Mouse (Mus musculus) liver, postnatal 0 days (tissue): ENCODE data around the gene Slc9a5. TPM values are rescaled to one million over a fixed set of nuclear protein-coding genes. Genes with fewer than 3 reads are reported as not detected.

Experiments used
- ATAC-seq: fragments of 200-750 bp; cut with Nextera tagmentation; 2 replicates; pipeline ENCODE4 v1.8.0; 2017; ENCODE audit warnings: mild to moderate bottlenecking, moderate library complexity
- DNase-seq: peaks from one replicate; pipeline ENCODE4 v3.0.0-alpha.2; 2016
- H3K27ac ChIP-seq: fragments of 300-500 bp; sonication (generic); 2 replicates; pipeline ENCODE4 v1.5.1; 2014; ENCODE audit warnings: antibody characterized with exemption, moderate library complexity, mild to moderate bottlenecking, low read depth
- H3K27me3 ChIP-seq: fragments of 300-500 bp; sonication (generic); 2 replicates; pipeline ENCODE4 v1.6.1; 2014; ENCODE audit warnings: low read length, control low read depth, mixed read lengths; ENCODE audit not compliant: insufficient read depth
- H3K36me3 ChIP-seq: fragments of 300-500 bp; sonication (generic); replicated peaks from 2 replicates; pipeline ENCODE4 v1.6.1; 2014; ENCODE audit warnings: mild to moderate bottlenecking, control low read depth, low read length, moderate library complexity, mixed read lengths; ENCODE audit not compliant: insufficient read depth
- H3K4me1 ChIP-seq: fragments of 300-500 bp; sonication (generic); 2 replicates; pipeline ENCODE4 v1.6.1; 2014; ENCODE audit warnings: antibody characterized with exemption, mild to moderate bottlenecking, control low read depth; ENCODE audit not compliant: insufficient read depth
- H3K4me2 ChIP-seq: fragments of 300-500 bp; sonication (generic); 2 replicates; pipeline ENCODE4 v1.6.1; 2014; ENCODE audit warnings: low read depth, mild to moderate bottlenecking, low read length, moderate library complexity, mixed read lengths
- H3K4me3 ChIP-seq: fragments of 300-500 bp; sonication (generic); 2 replicates; pipeline ENCODE4 v1.5.1; 2014; ENCODE audit warnings: low read depth, low read length
- H3K9ac ChIP-seq: fragments of 300-500 bp; sonication (generic); replicated peaks from 2 replicates; pipeline ENCODE4 v1.6.1; 2014; ENCODE audit warnings: mild to moderate bottlenecking, moderate library complexity
- H3K9me3 ChIP-seq: fragments of 300-500 bp; sonication (generic); 2 replicates; pipeline ENCODE4 v1.6.1; 2016; ENCODE audit warnings: mild to moderate bottlenecking, control low read depth, low read length, mixed read lengths
- CTCF ChIP-seq: sonication (generic); IDR thresholded peaks from 2 replicates; pipeline ENCODE4 v1.5.1; 2016; ENCODE audit warnings: antibody characterized with exemption, low read depth
- EP300 ChIP-seq: IDR thresholded peaks from 2 replicates; pipeline ENCODE4 v1.6.1; 2016; ENCODE audit warnings: antibody characterized with exemption, low read depth, mild to moderate bottlenecking
- WGBS: fragments of 180-500 bp; shearing (Covaris S2); extraction: QIAGEN DNeasy Blood & Tissue Kit; methylation state at CpG from one replicate; pipeline ENCODE4 v1.1.7; 2014; ENCODE audit not compliant: insufficient replicate concordance; 5-methylcytosine and 5-hydroxymethylcytosine counted together
- polyA plus RNA-seq: library from polyadenylated mRNA; unstranded; fragments of >200 nt; fragmentation: Nextera tagmentation; extraction: Ambion mirVana; gene quantifications from 2 replicates; pipeline ENCODE4 v1.2.1, GENCODE M21; 2015

Gene Slc9a5
- 0.09 and 0.16 TPM in 2 replicates for polyA plus RNA-seq

GRCm38 (mm10) chr8:105348450-105349095 lies at the start of gene Slc9a5:
Slc9a5 (plus strand) TSS chr8:105348843.
- Histone ChIP-seq H3K27me3 (peaks cover 43% of the 10 kb centered on the region), H3K9me3 (no peaks in the 10 kb centered on the region), H3K4me1 (peaks cover 39% of the 10 kb centered on the region), H3K36me3 (no peaks in the 10 kb centered on the region), H3K9ac (peak within 1 kb of the TSS; percentile 59), H3K27ac (peak within 1 kb of the TSS; percentile 41), H3K4me3 (peak within 1 kb of the TSS; percentile 63), H3K4me2 (peak within 1 kb of the TSS; percentile 83)
- TF ChIP-seq EP300 (no peak), CTCF (peak; percentile 20; the same call in 1 of the 2 replicates)
- peak; percentile 45 for DNase-seq
- no peak for ATAC-seq
- under 1% methylated on average over 34 of the region's 34 CpGs for WGBS

- DNase-seq = peak; percentile 83
- H3K9me3 ChIP-seq = no peaks in the 10 kb centered on the region
- peak overlapping the region; percentile 90 for H3K4me2 ChIP-seq
- 56% methylated on average over 8 of the region's 8 CpGs for WGBS
- H3K4me3 ChIP-seq = peak overlapping the region; percentile 94
- H3K9ac ChIP-seq = peak overlapping the region; percentile 61
- TF ChIP-seq EP300 (peak; percentile 93), CTCF (no peak)
- peak; percentile 86 for ATAC-seq
- H3K4me1 ChIP-seq = peaks cover 59% of the 10 kb centered on the region
- peak overlapping the region; percentile 84 for H3K27ac ChIP-seq
- no peaks in the 10 kb centered on the region for H3K27me3 ChIP-seq
- H3K36me3 ChIP-seq = peaks cover 60% of the 10 kb centered on the region
These were observed 48.7 kb upstream of the Slc9a5 start for GRCm38 (mm10) chr8:105299962-105300361.

GRCm38 (mm10) chr8:105303396-105303795 lies 45.2 kb upstream of the Slc9a5 start:
- TF ChIP-seq CTCF (no peak), EP300 (0 out of 2 replicates have a peak, but pooled peaks have one; percentile 28)
- H3K36me3 ChIP-seq = peaks cover 78% of the 10 kb centered on the region
- no peak overlapping the region for H3K9ac ChIP-seq
- ATAC-seq = no peak
- H3K4me2 ChIP-seq = no peak overlapping the region
- no peaks in the 10 kb centered on the region for H3K9me3 ChIP-seq
- H3K27me3 ChIP-seq = no peaks in the 10 kb centered on the region
- H3K4me3 ChIP-seq = no peak overlapping the region
- WGBS = 63% methylated on average over 8 of the region's 8 CpGs
- peaks cover 45% of the 10 kb centered on the region for H3K4me1 ChIP-seq
- DNase-seq = no peak
- H3K27ac ChIP-seq = no peak overlapping the region

- no peaks in the 10 kb centered on the region for H3K27me3 ChIP-seq
- no peak overlapping the region for H3K4me2 ChIP-seq
- H3K9ac ChIP-seq = no peak overlapping the region
- H3K27ac ChIP-seq = no peak overlapping the region
- whole genome bisulfite sequencing = 76% methylated on average over 9 of the region's 9 CpGs
- peaks cover 40% of the 10 kb centered on the region for H3K4me1 ChIP-seq
- H3K36me3 ChIP-seq = peaks cover 78% of the 10 kb centered on the region
- ATAC-seq (no peak), DNase-seq (no peak)
- H3K4me3 ChIP-seq = no peak overlapping the region
- TF ChIP-seq EP300 = no peak
- TF ChIP-seq CTCF = no peak
- H3K9me3 ChIP-seq = no peaks in the 10 kb centered on the region
These were observed 44.8 kb upstream of the Slc9a5 start for GRCm38 (mm10) chr8:105303874-105304273.

GRCm38 (mm10) chr8:105304325-105305210 lies 44.1 kb upstream of the Slc9a5 start:
- Histone ChIP-seq H3K4me2 (no peak overlapping the region), H3K36me3 (peaks cover 82% of the 10 kb centered on the region), H3K9me3 (no peaks in the 10 kb centered on the region), H3K27ac (peak overlapping the region; percentile 35), H3K9ac (no peak overlapping the region), H3K27me3 (no peaks in the 10 kb centered on the region), H3K4me3 (no peak overlapping the region), H3K4me1 (peaks cover 34% of the 10 kb centered on the region)
- WGBS = 61% methylated on average over 9 of the region's 9 CpGs
- DNase-seq (no peak), ATAC-seq (0 out of 2 replicates have a peak, but pooled peaks have one; percentile 4)
- TF ChIP-seq EP300 = no peak; the same call in 1 of the 2 replicates
- no peak for TF ChIP-seq CTCF
